Mouse (Mus musculus): ENCODE measurements around the gene Nmral1. TPM values are rescaled to one million over a fixed set of nuclear protein-coding genes. Genes with fewer than 3 reads are reported as not detected.

The Nmral1 gene
- total and polyA plus RNA-seq, 3 experiments, result 54.6 to 60.4 TPM; not detected in 1

- Histone ChIP-seq H3K4me1 (ENCODE audit: control insufficient read depth in 1 of 2, insufficient read depth in 2 of 2, low read length in 2 of 2) (peaks cover 6 to 10% of the 10 kb centered on the region in 2 experiments), H3K4me3 (ENCODE audit: control insufficient read depth in 1 of 2, insufficient read depth in 1 of 2, low read depth in 2 of 2, low read length in 2 of 2) (no peak overlapping the region), H3K9me3 (replicated peaks; ENCODE audit: insufficient read depth, low read length) (no peaks in the 10 kb centered on the region), H3K36me3 (ENCODE audit: control insufficient read depth in 1 of 2, insufficient read depth in 2 of 2, low read length in 2 of 2) (peaks cover 0 to 27% of the 10 kb centered on the region in 2 experiments; a peak in 3 of 4 replicates), H3K27ac (ENCODE audit: control insufficient read depth, low read depth, low read length) (no peak overlapping the region), H3K27me3 (ENCODE audit: control insufficient read depth in 1 of 2, insufficient read depth in 2 of 2, low read length in 2 of 2) (no peaks in the 10 kb centered on the region), H3K79me2 (ENCODE audit: control insufficient read depth, insufficient read depth, low read length, poor library complexity) (peaks cover 29% of the 10 kb centered on the region), H3K9ac (ENCODE audit: control insufficient read depth, low read depth, low read length, poor library complexity, severe bottlenecking) (peak overlapping the region; percentile 16; the same call in 1 of the 2 replicates)
- peak; percentile 51 for DNase-seq (ENCODE audit: low read depth, low spot score)
- TF ChIP-seq MEF2A (IDR thresholded peaks at IDR 0.05; ENCODE audit: extremely low read depth, insufficient replicate concordance, low read depth, low read length, poor library complexity, severe bottlenecking) (no peak), MYC (IDR thresholded peaks at IDR 0.05; ENCODE audit: low read depth, low read length) (no peak), KAT2A (conservative IDR thresholded peaks at IDR 0.05; ENCODE audit: low read depth, low read length) (no peak), HCFC1 (IDR thresholded peaks at IDR 0.05; ENCODE audit: low read depth, low read length) (no peak), ZC3H11A (IDR thresholded peaks at IDR 0.05; ENCODE audit: low read depth, low read length) (no peak), SMC3 (IDR thresholded peaks at IDR 0.05; ENCODE audit: low read depth, low read length) (no peak), MAX (IDR thresholded peaks at IDR 0.05; ENCODE audit: low read length) (no peak), MXI1 (IDR thresholded peaks at IDR 0.05; ENCODE audit: low read depth, low read length) (no peak), ZNF384 (IDR thresholded peaks at IDR 0.05; ENCODE audit: low read depth, low read length) (no peak), CTCF (IDR thresholded peaks at IDR 0.05 in 2 of 3, conservative IDR thresholded peaks at IDR 0.05 in 1 of 3; ENCODE audit: control insufficient read depth in 1 of 3, insufficient read depth in 1 of 3, low read depth in 2 of 3, low read length in 3 of 3, poor library complexity in 1 of 3, severe bottlenecking in 1 of 3) (no peak), USF2 (IDR thresholded peaks at IDR 0.05; ENCODE audit: borderline replicate concordance in 1 of 2, insufficient read depth in 1 of 2, low read depth in 1 of 2, low read length in 2 of 2) (no peak), SIN3A (IDR thresholded peaks at IDR 0.05; ENCODE audit: low read length) (no peak), USF1 (IDR thresholded peaks at IDR 0.05; ENCODE audit: low read depth, low read length) (no peak), NELFE (IDR thresholded peaks at IDR 0.05; ENCODE audit: low read depth, low read length) (no peak), ZMIZ1 (IDR thresholded peaks at IDR 0.05; ENCODE audit: low read depth, low read length) (no peak), CHD1 (IDR thresholded peaks at IDR 0.05; ENCODE audit: low read depth, low read length) (no peak), MAZ (IDR thresholded peaks at IDR 0.05; ENCODE audit: low read depth, low read length) (no peak)
Measured at GRCm38 (mm10) chr16:4727963-4728362, 8.8 kb upstream of the Nmral1 start.

GRCm38 (mm10) chr16:4727526-4727925, 8.4 kb upstream of the Nmral1 start:
- no peak for TF ChIP-seq ZC3H11A (IDR thresholded peaks at IDR 0.05; ENCODE audit: low read depth, low read length)
- TF ChIP-seq ZKSCAN1 (IDR thresholded peaks at IDR 0.05; ENCODE audit: low read depth, low read length), result no peak
- no peak for TF ChIP-seq MAFK (IDR thresholded peaks at IDR 0.05; ENCODE audit: borderline replicate concordance, low read depth, low read length)
- TF ChIP-seq SMC3 (IDR thresholded peaks at IDR 0.05; ENCODE audit: low read depth, low read length), result no peak
- TF ChIP-seq USF2 (IDR thresholded peaks at IDR 0.05; ENCODE audit: borderline replicate concordance in 1 of 2, insufficient read depth in 1 of 2, low read depth in 1 of 2, low read length in 2 of 2), result no peak
- no peak for TF ChIP-seq SIN3A (IDR thresholded peaks at IDR 0.05; ENCODE audit: low read length)
- no peak for TF ChIP-seq CHD2 (IDR thresholded peaks at IDR 0.05; ENCODE audit: low read length)
- TF ChIP-seq MXI1 (IDR thresholded peaks at IDR 0.05; ENCODE audit: low read depth, low read length), result no peak
- no peak overlapping the region; a peak in 1 of 4 replicates for H3K4me3 ChIP-seq (ENCODE audit: control insufficient read depth in 1 of 2, insufficient read depth in 1 of 2, low read depth in 2 of 2, low read length in 2 of 2)
- H3K9me3 ChIP-seq (replicated peaks; ENCODE audit: insufficient read depth, low read length), result no peaks in the 10 kb centered on the region
- no peak for DNase-seq (ENCODE audit: low read depth, low spot score)
- peaks cover 0 to 27% of the 10 kb centered on the region in 2 experiments; a peak in 3 of 4 replicates for H3K36me3 ChIP-seq (ENCODE audit: control insufficient read depth in 1 of 2, insufficient read depth in 2 of 2, low read length in 2 of 2)
- H3K9ac ChIP-seq (ENCODE audit: control insufficient read depth, low read depth, low read length, poor library complexity, severe bottlenecking), result peak overlapping the region; percentile 16; the same call in 1 of the 2 replicates
- no peak overlapping the region for H3K27ac ChIP-seq (ENCODE audit: control insufficient read depth, low read depth, low read length)
- peaks cover 7 to 15% of the 10 kb centered on the region in 2 experiments for H3K4me1 ChIP-seq (ENCODE audit: control insufficient read depth in 1 of 2, insufficient read depth in 2 of 2, low read length in 2 of 2)
- no peaks in the 10 kb centered on the region for H3K27me3 ChIP-seq (ENCODE audit: control insufficient read depth in 1 of 2, insufficient read depth in 2 of 2, low read length in 2 of 2)
- peaks cover 29% of the 10 kb centered on the region for H3K79me2 ChIP-seq (ENCODE audit: control insufficient read depth, insufficient read depth, low read length, poor library complexity)
